Mouse (Mus musculus) left cerebral cortex, adult 11 months (tissue): ENCODE measurements at regions not wholly inside any gene's neighbourhood (a gene's known extent, or its start where the extent isn't known, plus 50 kb on each side); places are given as distances from the start of the nearest gene placed in this dataset.

Experiments used
- DNase-seq: peaks from one replicate; pipeline ENCODE4 v3.0.0; 2022; ENCODE audit warnings: low spot score

DNA sequence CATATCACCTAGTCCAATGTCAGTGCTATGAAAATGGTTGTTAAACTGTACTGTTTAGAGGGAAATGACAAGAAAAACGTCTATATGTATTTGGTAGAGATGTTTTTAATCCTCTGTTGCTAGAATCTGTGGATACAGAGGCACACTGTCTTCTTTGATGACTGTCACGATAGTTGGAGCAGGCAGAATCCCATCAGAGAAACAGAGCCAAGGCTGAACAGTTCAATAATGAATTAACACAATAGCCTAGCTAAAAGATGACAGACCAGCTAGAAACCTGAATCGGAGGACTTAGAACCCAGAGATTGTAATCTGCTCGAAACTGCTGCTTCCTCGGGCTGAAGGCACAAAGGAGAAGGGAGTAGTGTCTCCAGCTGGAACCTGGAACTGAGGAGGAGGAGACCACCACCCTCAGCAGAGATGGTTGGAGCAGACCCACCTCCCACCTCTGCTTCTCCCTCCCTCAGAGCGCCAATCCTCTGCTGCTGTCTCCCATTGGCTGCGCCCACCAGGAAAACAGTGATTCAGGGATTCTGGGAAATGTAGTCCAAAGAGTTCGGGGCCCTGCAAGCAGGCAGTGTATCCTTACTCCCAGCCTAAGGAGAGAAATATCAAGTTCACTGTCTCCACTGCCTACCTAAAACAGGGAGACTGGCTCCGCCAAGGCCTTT is 98.2 kb upstream of the Mgme1 start:
- peak; percentile 79 for DNase-seq

GRCm38 (mm10) chr2:144173358-144174106 is 96.9 kb upstream of the Mgme1 start:
- no peak for DNase-seq

GRCm38 (mm10) chr2:144174366-144175035 is 96.0 kb upstream of the Mgme1 start:
- no peak for DNase-seq

DNA sequence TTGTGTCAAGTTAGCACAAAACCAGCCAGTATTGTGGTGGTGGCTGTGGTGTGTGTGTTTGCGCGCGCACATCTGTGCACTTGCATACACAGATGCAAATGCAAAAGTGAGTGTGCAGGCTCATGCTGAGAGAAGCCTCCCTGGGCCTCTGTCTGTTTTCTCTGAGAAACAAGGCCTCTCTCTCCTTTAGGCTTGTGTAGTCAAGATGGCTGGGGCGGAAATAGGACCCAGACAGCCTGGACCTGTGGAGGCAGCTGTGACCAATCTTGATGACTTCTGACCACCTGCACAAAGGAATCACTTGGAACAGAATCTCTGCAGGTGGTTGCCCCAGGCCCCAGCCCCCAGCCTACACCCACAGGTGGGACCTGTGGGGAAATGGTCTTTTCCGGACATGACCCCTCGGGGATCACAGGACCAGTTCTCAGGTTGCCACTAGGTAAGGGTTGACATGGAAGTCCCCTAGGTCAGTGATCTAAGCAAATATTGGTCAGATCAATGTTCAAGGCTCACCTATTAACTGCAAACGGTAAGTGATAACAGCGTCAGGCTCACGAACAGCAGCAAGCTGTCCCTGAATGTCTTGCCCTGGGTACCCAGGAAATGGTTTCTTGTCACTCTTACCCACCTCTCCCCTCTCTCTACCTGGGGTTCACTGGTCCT is 93.8 kb upstream of the Mgme1 start:
- no peak for DNase-seq

GRCm38 (mm10) chr2:144177268-144177667 is 93.2 kb upstream of the Mgme1 start:
- no peak for DNase-seq

- no peak for DNase-seq
Observed at GRCm38 (mm10) chr2:144177920-144178319, 92.5 kb upstream of the Mgme1 start.

DNA sequence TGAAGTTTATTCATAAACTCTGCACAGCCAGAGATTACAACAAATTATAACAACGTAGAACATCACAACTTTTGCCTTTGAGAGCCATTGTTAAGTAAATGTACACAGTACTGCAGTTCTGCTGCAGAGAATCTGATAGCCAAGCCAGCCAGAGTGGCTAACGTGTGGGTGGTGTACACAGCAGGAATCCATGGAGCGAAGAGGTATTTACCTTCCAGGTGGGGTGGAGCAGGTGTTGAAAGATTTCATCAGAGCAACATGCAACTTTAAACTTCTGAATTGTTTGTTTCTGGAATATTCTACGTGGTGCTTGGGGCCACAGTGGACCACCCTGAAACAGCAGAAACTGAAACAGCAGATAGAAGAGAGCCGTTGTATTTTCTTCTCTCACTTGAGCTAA is 88.4 kb upstream of the Mgme1 start:
- no peak for DNase-seq

- DNase-seq, result no peak
Observed at GRCm38 (mm10) chr2:144182542-144182941, 87.9 kb upstream of the Mgme1 start.

DNA sequence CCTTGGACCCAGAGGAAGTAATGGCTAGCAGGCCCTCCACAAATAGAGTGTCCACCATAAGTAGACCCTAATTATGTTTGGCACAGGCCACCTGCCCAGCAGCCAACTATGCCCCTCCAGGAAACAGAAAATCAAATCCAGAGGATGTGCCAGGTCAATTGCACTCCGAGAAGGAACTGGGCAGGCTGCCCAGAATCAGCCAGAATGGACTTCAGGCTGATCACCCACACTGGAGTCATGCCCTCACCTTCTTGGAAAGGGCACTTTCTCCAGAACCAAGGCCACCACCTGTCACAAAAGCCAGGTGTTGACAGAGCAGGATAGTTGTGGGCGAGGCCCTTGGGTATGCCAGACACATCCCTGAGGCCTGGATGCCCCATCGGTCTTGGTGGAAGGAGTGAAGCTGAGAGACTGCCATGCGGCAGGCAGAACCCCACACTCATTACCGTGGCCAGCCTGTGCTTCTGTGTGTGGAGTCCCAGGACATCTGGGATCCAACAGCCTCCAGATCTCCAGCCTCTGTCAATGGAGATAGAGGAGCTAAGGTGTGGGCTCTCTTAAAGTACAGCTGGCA is 87.0 kb upstream of the Mgme1 start:
- no peak for DNase-seq

DNA sequence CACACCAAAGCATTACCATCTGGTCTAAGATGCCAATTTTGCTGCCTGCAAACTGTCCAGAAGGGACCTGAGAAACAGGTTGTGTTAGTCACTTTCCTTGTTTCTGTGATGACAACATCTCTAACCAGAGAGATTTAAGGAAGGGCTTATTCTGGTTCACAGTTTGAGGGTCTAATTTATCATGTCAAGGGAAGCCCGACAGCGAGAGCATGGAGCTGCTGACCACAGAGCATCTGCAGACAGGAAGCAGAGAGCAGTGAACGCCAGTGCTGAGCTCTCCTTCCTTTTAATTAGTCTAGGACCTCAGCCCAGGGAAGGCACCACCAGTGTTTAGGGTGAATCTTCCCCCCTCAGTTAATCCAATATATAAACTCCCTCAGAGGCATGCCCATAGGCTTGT is 85.3 kb upstream of the Mgme1 start:
- no peak for DNase-seq

GRCm38 (mm10) chr2:144186426-144186825 is 84.0 kb upstream of the Mgme1 start:
- DNase-seq, result no peak

GRCm38 (mm10) chr2:144188076-144188475 is 82.4 kb upstream of the Mgme1 start:
- no peak for DNase-seq

DNA sequence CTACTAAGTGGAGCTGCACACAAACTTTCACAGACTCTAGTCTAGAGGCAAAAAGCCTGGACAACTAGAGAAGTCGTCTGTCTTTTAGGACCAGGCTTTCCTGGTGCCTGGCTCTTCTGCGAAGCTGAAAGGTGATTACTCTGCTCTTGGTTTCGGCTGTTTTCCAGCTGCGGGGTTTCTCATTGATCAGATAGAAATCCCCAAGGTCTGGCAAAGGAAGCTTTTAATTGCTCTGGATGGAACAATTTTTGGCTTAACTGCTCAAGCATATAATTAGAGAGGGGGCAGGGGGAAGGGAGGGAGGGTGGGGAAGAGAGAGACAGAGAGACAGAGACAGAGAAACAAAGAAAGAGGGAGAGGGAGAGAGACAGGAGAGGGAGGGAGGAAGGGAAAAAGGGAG is 82.0 kb upstream of the Mgme1 start:
- no peak for DNase-seq

DNA sequence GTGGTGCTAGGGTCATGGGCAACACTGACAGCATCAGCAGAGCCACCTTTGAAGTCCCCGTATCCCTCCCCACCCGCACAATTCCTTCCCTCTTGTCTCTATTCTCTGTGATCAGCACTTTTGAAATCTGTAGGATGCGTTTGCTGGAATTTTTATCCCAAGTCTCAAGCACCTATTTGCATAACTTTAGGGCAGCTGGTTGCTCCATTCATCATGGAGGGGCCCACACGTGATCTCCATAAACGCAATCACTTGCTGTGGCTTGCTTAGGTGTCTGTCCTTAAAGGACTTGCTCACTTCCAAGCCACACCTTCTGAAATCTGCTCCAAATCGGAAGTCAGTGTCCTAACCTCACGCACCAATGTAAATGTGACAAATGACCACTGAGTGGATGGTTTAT is 80.7 kb upstream of the Mgme1 start:
- no peak for DNase-seq

- no peak for DNase-seq
Observed at GRCm38 (mm10) chr2:144191018-144191417, 79.4 kb upstream of the Mgme1 start.

DNA sequence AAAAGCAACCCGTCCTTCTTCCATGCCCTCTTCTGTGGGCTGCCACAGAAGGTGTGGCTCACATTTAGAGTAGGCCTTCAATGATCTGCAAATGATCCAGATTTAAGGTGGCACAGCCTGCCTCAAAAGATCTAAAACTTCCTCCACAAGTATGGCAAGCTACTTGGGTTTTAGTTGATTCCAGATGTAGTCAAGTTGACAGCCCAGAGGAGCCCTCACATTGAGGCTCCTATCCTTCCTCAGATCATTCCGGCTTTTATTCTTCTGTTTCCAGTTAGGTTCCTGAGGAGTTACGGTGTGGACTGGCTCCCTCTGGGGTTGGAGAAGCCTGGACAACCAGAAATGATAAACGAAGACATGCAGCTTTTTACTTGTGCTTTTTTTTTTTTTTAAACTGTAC is 78.8 kb upstream of the Mgme1 start:
- no peak for DNase-seq

- DNase-seq, result no peak
Observed at GRCm38 (mm10) chr2:144192428-144192827, 78.0 kb upstream of the Mgme1 start.

DNA sequence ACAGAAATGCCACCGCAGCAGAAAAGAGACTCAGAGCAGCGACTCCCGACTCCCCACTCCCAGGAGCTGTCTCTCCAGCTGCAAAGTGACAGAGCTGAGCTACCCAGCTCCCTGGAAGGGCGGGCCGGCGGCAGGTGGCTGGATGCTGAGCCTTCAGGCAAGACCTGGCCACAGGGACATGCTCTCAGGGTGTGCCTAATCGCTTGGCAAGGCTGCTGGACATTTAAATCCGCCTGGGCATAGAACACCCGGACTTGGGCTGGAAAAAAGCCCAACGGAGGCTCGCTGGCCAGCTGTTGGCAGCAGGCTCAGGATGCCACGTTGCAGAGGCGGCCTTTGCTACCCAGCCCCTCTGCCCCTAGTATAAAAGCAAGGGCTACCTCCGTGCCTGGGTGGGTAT is 74.6 kb upstream of the Mgme1 start:
- DNase-seq, result no peak

DNA sequence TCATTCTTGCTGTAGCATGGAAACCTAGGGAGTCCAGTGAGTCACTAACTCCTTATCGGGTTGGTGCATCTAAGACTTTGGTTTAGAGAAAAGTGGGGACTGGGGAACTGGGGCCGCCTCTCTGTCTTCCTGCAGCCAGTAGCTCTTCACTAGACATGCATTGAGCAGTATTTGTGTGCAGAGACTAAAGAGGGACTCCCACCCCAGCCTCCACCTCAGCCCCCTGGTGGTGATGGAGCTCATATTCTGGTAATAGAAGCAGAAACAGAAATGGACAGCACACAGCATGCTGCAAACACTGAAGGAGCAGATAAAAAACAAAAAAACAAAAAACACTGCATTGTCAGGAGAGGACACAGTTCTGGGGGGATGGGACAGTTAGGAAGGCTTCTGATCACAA is 73.3 kb upstream of the Mgme1 start:
- DNase-seq, result no peak

DNA sequence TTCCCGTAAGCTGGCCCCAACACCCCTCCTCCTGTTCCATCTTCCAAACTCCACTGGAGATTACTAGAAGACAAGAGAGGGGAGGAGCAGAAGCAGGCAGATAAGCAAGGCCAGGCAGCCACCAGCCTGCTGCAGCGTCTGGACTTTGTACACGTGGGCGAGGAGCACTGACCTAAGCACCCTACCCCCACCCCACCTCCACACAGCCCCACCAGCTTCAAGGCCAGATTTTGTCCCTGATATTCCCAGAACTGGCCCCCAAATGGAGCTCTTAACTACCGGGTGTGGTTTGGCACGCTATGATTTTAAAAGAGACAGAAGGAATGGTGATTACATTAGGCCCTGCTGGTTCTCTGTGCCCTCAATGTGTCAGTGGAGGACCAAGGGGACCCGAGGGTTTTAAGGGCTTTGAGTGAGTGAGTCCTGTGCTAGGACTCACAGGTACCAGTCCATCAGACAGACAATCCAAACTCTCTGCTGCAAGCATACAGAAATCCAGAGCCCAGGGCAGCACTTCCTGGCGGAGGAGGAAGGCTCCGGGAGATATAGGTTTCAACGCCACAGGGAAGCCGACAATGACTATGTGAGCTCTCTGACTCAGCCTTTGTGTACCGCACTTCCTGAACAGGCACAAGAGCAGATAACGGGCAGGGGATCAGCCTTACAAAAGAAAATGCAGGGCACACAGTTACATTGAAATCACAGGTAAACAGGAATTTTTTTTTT is 72.0 kb upstream of the Mgme1 start:
- no peak for DNase-seq
